In genomic region chr12:59382812-59383211, GRCm38 (mm10) we compare ENCODE assay signal across 10 mouse cellular contexts.
DNase-seq lines count a peak whose midpoint lies in the region; ATAC-seq lines count a peak whose summit lies in the region.
"Had no signal": no experiment of that assay in that cellular context is flagged by ENCODE, and none has a peak within 500 bp of the region (broad histone marks: within the 10 kb centered on the region; RNA-seq: fewer than 3 reads in every experiment).

No protein-coding gene starts in this region.

- no peaks in the 10 kb centered on the region for H3K27me3 ChIP-seq in intestine, embryonic 14.5 days (replicated peaks; ENCODE audit: control insufficient read depth, insufficient read depth, low read length)
- H3K27me3 ChIP-seq in intestine, embryonic 15.5 days (replicated peaks) = no peaks in the 10 kb centered on the region
- H3K27me3 ChIP-seq in neural tube, embryonic 11.5 days (ENCODE audit: control insufficient read depth, insufficient read depth, low read length) = no peaks in the 10 kb centered on the region
- H3K27me3 ChIP-seq: embryonic facial prominence, embryonic 15.5 days; liver, embryonic 15.5 days had no signal

- no peak overlapping the region for H3K4me3 ChIP-seq in intestine, embryonic 14.5 days (ENCODE audit: low read depth, low read length)
- H3K4me3 ChIP-seq in intestine, embryonic 15.5 days (replicated peaks) = no peak overlapping the region
- no peak overlapping the region for H3K4me3 ChIP-seq in neural tube, embryonic 11.5 days (ENCODE audit: low read depth, low read length)
- H3K4me3 ChIP-seq: embryonic facial prominence, embryonic 15.5 days; liver, embryonic 15.5 days had no signal

- no peak overlapping the region for H3K27ac ChIP-seq in intestine, embryonic 14.5 days (ENCODE audit: low read depth)
- H3K27ac ChIP-seq in intestine, embryonic 15.5 days = no peak overlapping the region
- no peak overlapping the region for H3K27ac ChIP-seq in neural tube, embryonic 11.5 days (ENCODE audit: low read depth, low read length)
- H3K27ac ChIP-seq: embryonic facial prominence, embryonic 15.5 days; liver, embryonic 15.5 days had no signal

- no peak overlapping the region for H3K9ac ChIP-seq in intestine, embryonic 14.5 days (ENCODE audit: low read length)
- no peak overlapping the region for H3K9ac ChIP-seq in intestine, embryonic 15.5 days
- H3K9ac ChIP-seq in neural tube, embryonic 11.5 days (ENCODE audit: low read length) = no peak overlapping the region
- H3K9ac ChIP-seq: embryonic facial prominence, embryonic 15.5 days; liver, embryonic 15.5 days had no signal

- no peaks in the 10 kb centered on the region for H3K36me3 ChIP-seq in intestine, embryonic 14.5 days (ENCODE audit: control insufficient read depth, insufficient read depth, low read length)
- H3K36me3 ChIP-seq in intestine, embryonic 15.5 days = no peaks in the 10 kb centered on the region
- H3K36me3 ChIP-seq in neural tube, embryonic 11.5 days (ENCODE audit: control insufficient read depth, insufficient read depth, low read length) = no peaks in the 10 kb centered on the region
- H3K36me3 ChIP-seq: embryonic facial prominence, embryonic 15.5 days; liver, embryonic 15.5 days had no signal

- H3K9me3 ChIP-seq in intestine, embryonic 14.5 days (ENCODE audit: control insufficient read depth, low read length) = no peaks in the 10 kb centered on the region
- no peaks in the 10 kb centered on the region for H3K9me3 ChIP-seq in intestine, embryonic 15.5 days
- H3K9me3 ChIP-seq in neural tube, embryonic 11.5 days (ENCODE audit: control insufficient read depth, low read length) = no peaks in the 10 kb centered on the region
- H3K9me3 ChIP-seq: embryonic facial prominence, embryonic 15.5 days; liver, embryonic 15.5 days had no signal

- intact Hi-C loops in left cerebral cortex, postnatal 14 days (cut with DNase I) = loop anchor here (10.0 kb wide), 1 partner anchor 412 kb away; no protein-coding TSS in a partner anchor

- ATAC-seq in intestine, embryonic 14.5 days (replicated peaks; ENCODE audit: low FRiP score, low TSS enrichment, low read depth) = no peak
- ATAC-seq in intestine, embryonic 15.5 days = no peak
- peak; percentile 50; the same call in 1 of the 2 replicates for ATAC-seq in neural tube, embryonic 11.5 days (ENCODE audit: insufficient read depth, low FRiP score, low TSS enrichment)

- no peak overlapping the region for H3K4me2 ChIP-seq in intestine, embryonic 14.5 days (ENCODE audit: low read length)
- no peak overlapping the region for H3K4me2 ChIP-seq in intestine, embryonic 15.5 days (replicated peaks)
- no peak overlapping the region for H3K4me2 ChIP-seq in neural tube, embryonic 11.5 days (ENCODE audit: low read depth)
- H3K4me2 ChIP-seq: embryonic facial prominence, embryonic 15.5 days; liver, embryonic 15.5 days had no signal

- peak; percentile 80 for DNase-seq in intestine, embryonic 14.5 days (ENCODE audit: low spot score)
- DNase-seq in MEL-GATA-1-ER (ENCODE audit: extremely low read depth, low read depth) = peak; percentile 23
- DNase-seq in cerebellum, postnatal 10 days = peak; percentile 81 to 87
- DNase-seq in heart, postnatal 4 days = peak; percentile 57
- peak; percentile 34 to 79 for DNase-seq in left cerebral cortex, postnatal 14 days (ENCODE audit: low spot score in 2 of 2)
- DNase-seq in neural tube, embryonic 11.5 days (ENCODE audit: low spot score) = peak; percentile 37
- no peak for DNase-seq in ovary, postnatal 10 days (ENCODE audit: low spot score)

- 29% methylated on average over 3 of the region's 3 CpGs for WGBS in intestine, embryonic 14.5 days
- WGBS in intestine, embryonic 15.5 days = 27% methylated on average over 3 of the region's 3 CpGs
- 29% methylated on average over 3 of the region's 3 CpGs for WGBS in neural tube, embryonic 11.5 days

- H3K4me1 ChIP-seq in intestine, embryonic 14.5 days (replicated peaks; ENCODE audit: control insufficient read depth, insufficient read depth, low read length) = no peaks in the 10 kb centered on the region
- no peaks in the 10 kb centered on the region for H3K4me1 ChIP-seq in intestine, embryonic 15.5 days (replicated peaks)
- no peaks in the 10 kb centered on the region for H3K4me1 ChIP-seq in neural tube, embryonic 11.5 days (ENCODE audit: control insufficient read depth, insufficient read depth, low read length)
- H3K4me1 ChIP-seq: embryonic facial prominence, embryonic 15.5 days; liver, embryonic 15.5 days had no signal
